Mouse (Mus musculus): ENCODE results near the gene Dph5. TPM values are rescaled to one million over a fixed set of nuclear protein-coding genes. Genes with fewer than 3 reads are reported as not detected.
"Not testable (repeated sequence)": the region's sequence is repeated elsewhere in the genome, so short reads cannot be mapped to it uniquely, and the experiment has no call there.

Gene Dph5
- polyA plus RNA-seq, 1 experiment from 2014 or later, result 30.5 TPM

- no peak overlapping the region for H3K27ac ChIP-seq (replicated peaks)
- no peak overlapping the region for H3K4me3 ChIP-seq
- 85% methylated on average over 9 of the region's 9 CpGs for WGBS
- no peak for DNase-seq (ENCODE audit: low spot score)
- H3K36me3 ChIP-seq (replicated peaks), result peaks cover 33% of the 10 kb centered on the region
- no peaks in the 10 kb centered on the region for H3K27me3 ChIP-seq (replicated peaks; ENCODE audit: low read depth, poor library complexity, severe bottlenecking)
- no peaks in the 10 kb centered on the region for H3K9me3 ChIP-seq
- H3K4me1 ChIP-seq, result no peaks in the 10 kb centered on the region
Measured at GRCm38 (mm10) chr3:115902301-115902956, 14.8 kb downstream of the Dph5 start.

DNA sequence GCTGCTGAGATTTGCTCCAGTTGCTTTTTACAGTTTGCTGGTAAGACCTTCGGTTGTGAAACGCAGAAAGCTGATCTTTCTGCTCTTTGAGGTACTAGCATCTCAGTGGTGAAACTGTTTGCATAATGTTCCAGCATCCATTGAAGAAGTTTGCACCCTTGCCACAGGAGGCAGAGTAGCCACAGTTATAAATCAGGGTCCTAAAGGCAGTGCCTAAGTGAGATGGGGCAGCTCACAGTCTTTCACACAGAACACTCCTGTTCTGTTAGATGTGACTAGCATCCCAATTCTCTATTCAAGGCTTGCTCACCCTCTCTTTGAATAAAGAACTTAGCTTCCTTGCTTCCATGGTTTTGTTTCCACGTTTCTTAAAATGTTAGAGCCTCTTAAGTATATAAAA, 17.4 kb downstream of the Dph5 start:
- no peak overlapping the region for H3K27ac ChIP-seq (replicated peaks)
- peaks cover 39% of the 10 kb centered on the region for H3K36me3 ChIP-seq (replicated peaks)
- H3K9me3 ChIP-seq, result no peaks in the 10 kb centered on the region
- DNase-seq (ENCODE audit: low spot score), result no peak
- no peaks in the 10 kb centered on the region for H3K27me3 ChIP-seq (replicated peaks; ENCODE audit: low read depth, poor library complexity, severe bottlenecking)
- H3K4me1 ChIP-seq, result no peaks in the 10 kb centered on the region
- WGBS, result 87% methylated on average over 3 of the region's 3 CpGs
- no peak overlapping the region for H3K4me3 ChIP-seq

DNA sequence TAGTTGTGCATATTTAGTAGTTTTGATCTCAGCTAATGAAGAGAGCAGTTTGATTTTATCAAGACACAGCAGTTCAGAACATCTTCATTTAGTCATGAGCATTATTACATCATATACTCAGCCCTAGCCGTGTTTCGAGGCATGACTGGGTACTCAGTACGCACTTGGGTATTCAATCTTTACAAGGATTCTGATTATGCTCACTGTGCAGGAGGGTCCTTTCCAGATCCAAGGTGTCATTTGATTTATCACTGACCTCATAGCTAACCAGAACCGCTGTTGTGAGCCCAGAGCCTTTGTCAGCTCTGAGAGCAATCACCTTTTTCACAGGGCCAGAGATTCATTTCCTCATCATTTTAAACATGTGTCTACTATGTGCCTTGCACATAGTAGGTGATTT, 17.9 kb downstream of the Dph5 start:
- H3K4me1 ChIP-seq, result no peaks in the 10 kb centered on the region
- no peaks in the 10 kb centered on the region for H3K9me3 ChIP-seq
- peaks cover 35% of the 10 kb centered on the region for H3K36me3 ChIP-seq (replicated peaks)
- no peak overlapping the region for H3K27ac ChIP-seq (replicated peaks)
- 94% methylated on average over 4 of the region's 4 CpGs for WGBS
- H3K4me3 ChIP-seq, result no peak overlapping the region
- DNase-seq (ENCODE audit: low spot score), result no peak
- no peaks in the 10 kb centered on the region for H3K27me3 ChIP-seq (replicated peaks; ENCODE audit: low read depth, poor library complexity, severe bottlenecking)

GRCm38 (mm10) chr3:115907406-115907805, 19.8 kb downstream of the Dph5 start:
- H3K27ac ChIP-seq (replicated peaks), result not testable (repeated sequence)
- WGBS, result 93% methylated on average over 11 of the region's 11 CpGs

DNA sequence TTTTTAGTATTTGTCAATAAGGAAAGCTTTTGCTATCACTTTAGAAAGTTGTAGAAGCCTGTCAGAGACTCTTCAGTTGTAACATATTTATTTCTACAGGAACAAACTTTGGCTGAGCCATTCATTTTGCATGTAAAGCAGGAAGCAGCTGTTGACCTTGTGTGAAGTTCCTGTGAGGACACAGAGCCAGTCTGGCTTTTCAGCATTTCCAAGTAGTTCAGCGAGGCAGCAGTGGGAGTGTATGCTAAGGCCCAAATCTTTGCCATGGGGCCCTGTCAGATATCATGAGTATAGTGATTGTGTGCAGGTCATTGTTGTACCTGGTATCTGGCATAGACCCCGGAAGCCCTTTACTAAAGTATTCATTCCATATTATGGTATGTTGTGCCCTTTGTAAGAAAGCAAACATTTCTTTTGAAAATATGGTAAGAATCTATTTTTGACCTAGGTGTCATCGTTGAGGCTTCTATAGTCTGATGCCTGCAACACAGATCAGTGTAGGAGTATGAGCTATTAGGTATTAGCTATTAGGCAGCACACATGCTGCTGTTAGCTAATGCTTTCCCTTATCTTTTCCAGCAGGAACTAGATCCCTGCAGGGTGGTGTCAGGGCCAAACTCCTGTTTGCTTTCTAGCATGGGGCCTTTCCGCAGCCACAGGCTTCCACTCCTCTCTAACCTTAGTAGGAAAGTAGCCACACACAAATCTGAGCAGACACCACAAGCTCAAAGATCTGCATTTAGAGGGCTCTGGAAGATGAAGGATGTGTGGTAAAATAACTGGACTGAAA, 37.0 kb downstream of the Dph5 start:
- peaks cover 43% of the 10 kb centered on the region for H3K36me3 ChIP-seq (replicated peaks)
- no peak overlapping the region for H3K4me3 ChIP-seq
- H3K27me3 ChIP-seq (replicated peaks; ENCODE audit: low read depth, poor library complexity, severe bottlenecking), result no peaks in the 10 kb centered on the region
- no peaks in the 10 kb centered on the region for H3K4me1 ChIP-seq
- no peak overlapping the region for H3K27ac ChIP-seq (replicated peaks)
- no peaks in the 10 kb centered on the region for H3K9me3 ChIP-seq
- no peak for DNase-seq (ENCODE audit: low spot score)
- WGBS, result 94% methylated on average over 4 of the region's 4 CpGs

More at GRCm38 (mm10) chr3:115907406-115907805, 19.8 kb downstream of the Dph5 start:
- H3K9me3 ChIP-seq; H3K27me3 ChIP-seq (replicated peaks; ENCODE audit: low read depth, poor library complexity, severe bottlenecking); H3K4me3 ChIP-seq; H3K4me1 ChIP-seq; DNase-seq (ENCODE audit: low spot score): not testable (repeated sequence)
- peaks cover 23% of the 10 kb centered on the region for H3K36me3 ChIP-seq (replicated peaks)

- no peak for DNase-seq (ENCODE audit: low spot score)
- H3K27me3 ChIP-seq (replicated peaks; ENCODE audit: low read depth, poor library complexity, severe bottlenecking), result no peaks in the 10 kb centered on the region
- no peak overlapping the region for H3K4me3 ChIP-seq
- peaks cover 55% of the 10 kb centered on the region for H3K36me3 ChIP-seq (replicated peaks)
- no peaks in the 10 kb centered on the region for H3K4me1 ChIP-seq
- no peaks in the 10 kb centered on the region for H3K9me3 ChIP-seq
- H3K27ac ChIP-seq (replicated peaks), result no peak overlapping the region
- 91% methylated on average over 8 of the region's 8 CpGs for WGBS
Measured at GRCm38 (mm10) chr3:115926531-115926930, 38.9 kb downstream of the Dph5 start.

DNA sequence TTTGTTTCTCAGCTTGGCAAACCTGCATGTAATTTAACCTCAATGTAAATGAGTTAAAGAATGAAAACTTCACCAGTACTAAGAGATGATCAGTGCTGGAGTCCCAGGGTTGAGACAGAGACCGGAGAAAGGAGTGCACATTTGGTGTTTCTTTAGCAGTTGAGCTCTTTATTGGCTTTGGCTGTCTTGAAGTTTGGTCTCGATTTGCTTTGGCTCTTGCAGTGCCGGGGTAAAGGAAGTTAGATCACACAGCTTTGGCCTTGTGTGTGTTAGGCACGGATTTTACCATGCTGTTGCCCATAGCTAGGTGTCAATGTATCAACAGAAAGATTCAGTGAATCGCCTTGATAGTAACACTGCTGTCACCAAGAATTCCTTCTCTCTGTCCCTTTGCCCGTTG, 44.1 kb downstream of the Dph5 start:
- Histone ChIP-seq H3K36me3 (replicated peaks) (peaks cover 43% of the 10 kb centered on the region), H3K27me3 (replicated peaks; ENCODE audit: low read depth, poor library complexity, severe bottlenecking) (no peaks in the 10 kb centered on the region), H3K4me3 (no peak overlapping the region), H3K9me3 (no peaks in the 10 kb centered on the region), H3K4me1 (no peaks in the 10 kb centered on the region), H3K27ac (replicated peaks) (no peak overlapping the region)
- 90% methylated on average over 6 of the region's 6 CpGs for WGBS
- no peak for DNase-seq (ENCODE audit: low spot score)

GRCm38 (mm10) chr3:115933293-115934186, 45.9 kb downstream of the Dph5 start:
- 91% methylated on average over 18 of the region's 18 CpGs for WGBS
- Histone ChIP-seq H3K4me1 (no peaks in the 10 kb centered on the region), H3K36me3 (replicated peaks) (peaks cover 30% of the 10 kb centered on the region), H3K9me3 (no peaks in the 10 kb centered on the region), H3K27ac (replicated peaks) (no peak overlapping the region), H3K4me3 (no peak overlapping the region), H3K27me3 (replicated peaks; ENCODE audit: low read depth, poor library complexity, severe bottlenecking) (no peaks in the 10 kb centered on the region)
- DNase-seq (ENCODE audit: low spot score), result no peak

DNA sequence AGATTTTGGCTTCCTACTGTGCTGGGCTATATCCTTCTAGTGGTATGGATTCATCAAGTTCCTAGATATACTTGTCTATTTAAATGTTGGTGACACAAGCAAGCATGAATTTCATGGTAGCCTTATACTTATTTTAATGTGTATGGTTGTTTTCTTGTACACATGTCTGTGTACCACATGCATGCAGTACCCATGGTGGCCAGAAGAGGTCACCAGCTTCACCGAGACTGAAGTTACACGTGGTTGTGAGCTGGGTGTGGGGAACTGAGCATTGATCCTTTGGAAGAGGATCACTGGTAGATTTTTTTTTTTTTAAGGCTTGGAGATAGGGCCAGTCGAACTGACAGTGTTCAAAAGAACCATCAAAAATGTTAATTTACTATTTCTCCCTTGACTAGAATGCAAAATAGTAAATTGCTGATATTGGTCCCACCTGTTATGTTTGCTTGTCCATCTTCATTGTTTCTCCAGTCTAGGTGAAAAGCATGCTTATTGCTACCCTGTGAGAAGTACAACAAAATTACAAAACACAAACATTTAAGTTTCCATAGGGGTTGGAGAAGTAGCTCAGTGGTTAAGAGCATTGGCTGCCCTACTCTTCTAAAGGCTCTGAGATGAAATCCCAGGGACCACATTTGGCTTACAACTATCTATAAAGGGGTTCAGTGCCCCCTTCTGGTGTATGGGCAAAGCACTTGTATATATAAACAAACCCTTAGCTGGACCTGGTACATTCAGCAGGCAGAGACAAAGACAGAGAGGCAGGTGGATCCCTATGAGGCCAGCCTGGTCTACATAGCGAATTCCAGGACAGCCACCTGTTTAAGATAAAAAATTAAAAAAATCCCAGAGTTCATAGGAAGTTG, 49.3 kb downstream of the Dph5 start:
- Histone ChIP-seq H3K36me3 (replicated peaks) (peaks cover 35% of the 10 kb centered on the region), H3K9me3 (no peaks in the 10 kb centered on the region), H3K4me1 (no peaks in the 10 kb centered on the region), H3K27me3 (replicated peaks; ENCODE audit: low read depth, poor library complexity, severe bottlenecking) (no peaks in the 10 kb centered on the region), H3K27ac (replicated peaks) (no peak overlapping the region), H3K4me3 (no peak overlapping the region)
- 54% methylated on average over 4 of the region's 4 CpGs for WGBS
- peak; percentile 49 for DNase-seq (ENCODE audit: low spot score)

GRCm38 (mm10) chr3:115937807-115938206, 50.2 kb downstream of the Dph5 start:
- H3K36me3 ChIP-seq (replicated peaks), result peaks cover 36% of the 10 kb centered on the region
- DNase-seq (ENCODE audit: low spot score), result no peak
- 89% methylated on average over 10 of the region's 10 CpGs for WGBS
- no peaks in the 10 kb centered on the region for H3K27me3 ChIP-seq (replicated peaks; ENCODE audit: low read depth, poor library complexity, severe bottlenecking)
- no peaks in the 10 kb centered on the region for H3K4me1 ChIP-seq
- H3K4me3 ChIP-seq, result no peak overlapping the region
- H3K27ac ChIP-seq (replicated peaks), result no peak overlapping the region
- H3K9me3 ChIP-seq, result no peaks in the 10 kb centered on the region

- H3K27me3 ChIP-seq (replicated peaks; ENCODE audit: low read depth, poor library complexity, severe bottlenecking), result no peaks in the 10 kb centered on the region
- 95% methylated on average over 4 of the region's 4 CpGs for WGBS
- H3K9me3 ChIP-seq, result no peaks in the 10 kb centered on the region
- no peak overlapping the region for H3K27ac ChIP-seq (replicated peaks)
- H3K36me3 ChIP-seq (replicated peaks), result peaks cover 56% of the 10 kb centered on the region
- H3K4me3 ChIP-seq, result no peak overlapping the region
- DNase-seq (ENCODE audit: low spot score), result no peak
- no peaks in the 10 kb centered on the region for H3K4me1 ChIP-seq
Measured at GRCm38 (mm10) chr3:115940510-115940909, 52.9 kb downstream of the Dph5 start.

GRCm38 (mm10) chr3:115941464-115941863, 53.8 kb downstream of the Dph5 start:
- no peak overlapping the region for H3K4me3 ChIP-seq
- H3K36me3 ChIP-seq (replicated peaks), result peaks cover 65% of the 10 kb centered on the region
- 96% methylated on average over 8 of the region's 8 CpGs for WGBS
- H3K27ac ChIP-seq (replicated peaks), result no peak overlapping the region
- DNase-seq (ENCODE audit: low spot score), result no peak
- H3K4me1 ChIP-seq, result no peaks in the 10 kb centered on the region
- no peaks in the 10 kb centered on the region for H3K27me3 ChIP-seq (replicated peaks; ENCODE audit: low read depth, poor library complexity, severe bottlenecking)
- H3K9me3 ChIP-seq, result no peaks in the 10 kb centered on the region

Data from embryonic facial prominence, embryonic 10.5 days (tissue).